Mouse (Mus musculus) limb, embryonic 12.5 days (tissue): ENCODE measurements at regions not wholly inside any gene's neighbourhood (a gene's known extent, or its start where the extent isn't known, plus 50 kb on each side); places are given as distances from the start of the nearest gene placed in this dataset.
"Not testable (repeated sequence)": the region's sequence is repeated elsewhere in the genome, so short reads cannot be mapped to it uniquely, and the experiment has no call there.

Source experiments
- ATAC-seq: fragments of 200-750 bp; cut with Nextera tagmentation; 2 replicates; pipeline ENCODE4 v1.8.0; 2017; ENCODE audit warnings: low read depth, moderate TSS enrichment; ENCODE audit not compliant: insufficient number of reproducible peaks, insufficient read depth, low FRiP score, low TSS enrichment
- H3K27ac ChIP-seq: fragments of 300-500 bp; sonication (generic); 2 replicates; pipeline ENCODE4 v1.5.1; 2016; ENCODE audit warnings: mild to moderate bottlenecking, moderate library complexity
- H3K27me3 ChIP-seq: fragments of 300-500 bp; sonication (generic); 2 replicates; pipeline ENCODE4 v1.6.1; 2016; ENCODE audit warnings: mild to moderate bottlenecking, moderate library complexity
- H3K36me3 ChIP-seq: fragments of 300-500 bp; sonication (generic); 2 replicates; pipeline ENCODE4 v1.6.1; 2016; ENCODE audit warnings: mild to moderate bottlenecking, moderate library complexity
- H3K4me1 ChIP-seq: fragments of 300-500 bp; sonication (generic); replicated peaks from 2 replicates; pipeline ENCODE4 v1.6.1; 2016
- H3K4me2 ChIP-seq: fragments of 300-500 bp; sonication (generic); 2 replicates; pipeline ENCODE4 v1.6.1; 2016; ENCODE audit warnings: mild to moderate bottlenecking, moderate library complexity
- H3K4me3 ChIP-seq: fragments of 300-500 bp; sonication (generic); replicated peaks from 2 replicates; pipeline ENCODE4 v1.5.1; 2016; ENCODE audit warnings: mild to moderate bottlenecking
- H3K9ac ChIP-seq: fragments of 300-500 bp; sonication (generic); replicated peaks from 2 replicates; pipeline ENCODE4 v1.6.1; 2016; ENCODE audit warnings: mild to moderate bottlenecking, moderate library complexity
- H3K9me3 ChIP-seq: fragments of 300-500 bp; sonication (generic); 2 replicates; pipeline ENCODE4 v1.6.1; 2016; ENCODE audit warnings: mild to moderate bottlenecking, moderate library complexity
- WGBS: fragments of 180-500 bp; shearing (Covaris S2); methylation state at CpG from one replicate; pipeline ENCODE4 v1.1.7; 2016; 5-methylcytosine and 5-hydroxymethylcytosine counted together

DNA sequence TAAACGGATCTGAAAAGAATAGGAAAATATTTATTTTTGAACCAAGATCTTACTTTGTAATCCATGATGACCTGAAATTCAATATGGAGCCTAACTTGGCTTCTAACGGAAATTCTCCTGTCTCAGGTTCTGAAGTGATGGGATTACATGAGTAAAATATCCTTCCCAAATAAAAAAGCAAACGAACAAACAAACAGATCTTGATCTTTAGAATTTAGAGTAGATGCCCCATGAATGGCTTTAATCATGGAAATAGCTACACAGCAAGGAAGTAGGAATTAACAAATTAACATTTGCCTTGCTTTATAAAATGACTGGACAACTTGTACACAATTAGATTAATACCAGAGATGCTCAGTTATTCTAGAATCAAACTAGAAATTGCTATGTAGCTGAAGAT, 243.8 kb downstream of the Mef2c start:
- Histone ChIP-seq H3K4me3 (no peak overlapping the region), H3K9ac (no peak overlapping the region), H3K27ac (no peak overlapping the region), H3K4me1 (0 out of 2 replicates have a peak, but pooled peaks cover 4% of the 10 kb centered on the region), H3K36me3 (no peaks in the 10 kb centered on the region), H3K4me2 (no peak overlapping the region), H3K9me3 (no peaks in the 10 kb centered on the region), H3K27me3 (peaks cover 4% of the 10 kb centered on the region)
- 76% methylated on average over 3 of the region's 3 CpGs for WGBS
- ATAC-seq = no peak

DNA sequence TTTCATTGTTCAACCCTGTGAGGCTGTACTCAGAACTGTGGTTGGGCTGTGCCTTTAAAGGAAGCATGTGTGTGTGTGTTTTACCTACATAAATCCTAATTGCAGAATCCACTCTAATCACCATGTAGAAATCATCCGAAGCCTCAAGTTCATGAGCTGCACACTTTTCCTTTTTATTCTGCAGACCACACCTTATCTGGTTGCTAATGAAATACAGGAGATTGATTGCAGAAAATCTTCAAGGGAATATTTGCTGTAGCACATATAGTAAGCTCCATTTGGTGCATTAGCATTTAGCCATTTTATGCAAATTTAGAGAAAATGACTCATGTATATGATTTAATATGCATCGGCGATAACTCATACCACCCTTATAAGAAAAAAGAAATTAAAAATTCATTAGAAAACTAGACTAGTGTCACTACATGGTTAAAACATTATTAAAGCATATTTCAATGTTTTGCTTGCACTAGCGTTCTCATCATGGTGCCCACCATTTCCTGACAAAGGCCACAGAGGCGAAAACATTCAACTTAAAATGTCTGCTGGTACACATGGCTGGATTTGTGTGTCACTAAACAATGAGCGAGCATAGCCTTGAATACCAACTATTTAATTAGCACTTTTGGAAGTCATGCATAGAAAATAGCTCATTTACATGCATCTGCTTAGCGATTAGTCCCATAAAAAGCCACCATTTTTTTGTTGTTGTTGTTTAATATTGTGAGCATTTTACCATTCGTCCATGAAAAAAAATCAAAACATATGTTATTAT, 245.7 kb downstream of the Mef2c start:
- no peaks in the 10 kb centered on the region for H3K36me3 ChIP-seq
- H3K4me2 ChIP-seq = no peak overlapping the region
- ATAC-seq = no peak
- 77% methylated on average over 8 of the region's 8 CpGs for WGBS
- 0 out of 2 replicates have a peak, but pooled peaks cover 3% of the 10 kb centered on the region for H3K4me1 ChIP-seq
- no peak overlapping the region for H3K4me3 ChIP-seq
- H3K9ac ChIP-seq = no peak overlapping the region
- H3K27me3 ChIP-seq = peaks cover 4% of the 10 kb centered on the region
- no peak overlapping the region for H3K27ac ChIP-seq
- no peaks in the 10 kb centered on the region for H3K9me3 ChIP-seq

DNA sequence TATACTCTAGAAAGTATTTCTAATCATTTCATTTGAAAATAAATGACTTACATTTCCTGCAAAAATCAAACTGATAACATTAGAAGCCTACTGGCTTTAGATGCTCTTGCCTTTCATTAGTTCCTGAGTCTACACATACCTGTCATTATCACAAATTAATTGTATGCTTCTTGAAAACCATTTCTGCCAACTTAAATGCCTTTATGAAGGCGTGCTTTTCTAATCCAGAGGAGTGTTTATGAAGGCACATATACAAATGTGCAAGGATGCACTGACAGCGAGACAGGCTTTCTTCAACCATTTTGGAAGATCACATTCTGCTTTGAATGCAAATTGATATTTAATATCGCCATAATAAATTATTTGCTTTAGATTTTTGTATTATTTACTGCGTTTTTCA, 246.6 kb downstream of the Mef2c start:
- H3K4me2 ChIP-seq = no peak overlapping the region
- no peak for ATAC-seq
- H3K9me3 ChIP-seq = no peaks in the 10 kb centered on the region

DNA sequence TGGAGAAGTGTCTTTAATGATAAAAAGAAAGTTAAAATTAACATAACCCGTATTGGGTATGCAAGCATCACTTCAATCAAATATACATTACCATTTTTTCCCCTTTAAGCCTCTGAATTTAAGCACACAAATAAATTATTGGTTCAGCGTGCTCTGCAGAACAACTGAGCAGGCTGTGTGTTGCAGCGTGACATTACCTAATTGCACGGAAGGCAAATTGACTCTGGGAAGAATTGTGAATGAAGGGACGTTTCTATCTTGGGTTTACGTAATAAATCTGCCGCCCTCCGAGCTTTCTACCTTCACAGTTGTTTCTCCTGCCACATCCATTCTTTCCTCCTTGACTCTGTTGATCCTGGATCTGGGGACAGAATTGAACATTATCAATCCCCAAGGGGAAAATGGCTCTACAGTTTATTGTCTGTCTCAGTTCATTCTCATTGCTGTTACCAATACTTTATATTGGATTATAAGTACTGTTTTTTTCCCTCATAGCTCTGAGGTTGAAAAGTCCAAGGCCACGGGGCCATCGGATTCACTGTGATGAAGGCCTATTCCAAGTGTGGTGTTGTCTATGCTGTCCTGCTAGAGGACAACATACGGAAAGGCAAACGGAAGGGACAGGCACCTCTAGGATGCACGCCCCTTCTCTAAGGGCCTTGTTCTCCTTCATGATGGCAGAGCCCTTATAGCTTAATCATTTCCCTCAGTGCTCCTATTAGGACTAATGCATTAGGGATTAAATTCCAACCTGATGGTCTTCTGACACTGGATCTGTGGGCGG, 256.7 kb downstream of the Mef2c start:
- Histone ChIP-seq H3K36me3 (no peaks in the 10 kb centered on the region), H3K4me2 (no peak overlapping the region), H3K9me3 (no peaks in the 10 kb centered on the region), H3K4me1 (no peaks in the 10 kb centered on the region), H3K27me3 (no peaks in the 10 kb centered on the region), H3K27ac (no peak overlapping the region), H3K9ac (no peak overlapping the region), H3K4me3 (no peak overlapping the region)
- 85% methylated on average over 14 of the region's 14 CpGs for WGBS
- ATAC-seq = no peak

More for the DNA sequence above, 246.6 kb downstream of the Mef2c start:
- Histone ChIP-seq H3K27ac (no peak overlapping the region), H3K36me3 (no peaks in the 10 kb centered on the region), H3K9ac (no peak overlapping the region), H3K4me3 (no peak overlapping the region), H3K27me3 (peaks cover 4% of the 10 kb centered on the region; the same call in 1 of the 2 replicates), H3K4me1 (no peaks in the 10 kb centered on the region)
- 64% methylated on average over 4 of the region's 4 CpGs for WGBS

DNA sequence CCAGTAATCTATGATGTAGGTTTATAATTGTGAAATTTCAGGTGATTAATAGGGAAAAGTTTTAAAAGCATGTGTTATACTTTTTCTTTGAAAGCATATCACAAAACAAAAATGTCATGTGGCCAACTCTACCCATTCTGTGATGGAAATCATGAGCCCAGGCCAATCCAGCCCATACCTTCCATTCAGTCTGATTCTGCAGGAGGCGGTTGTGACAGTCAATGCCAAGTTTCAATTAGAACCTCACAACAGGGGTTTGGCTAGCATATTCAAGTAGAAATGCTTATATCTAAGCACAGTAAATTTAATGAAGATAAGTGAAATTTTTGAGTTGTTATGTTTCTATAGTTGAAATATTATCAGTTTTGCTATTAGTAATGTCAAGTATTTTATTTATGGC, 258.6 kb downstream of the Mef2c start:
- 98% methylated on average over 1 of the region's 1 CpGs for WGBS
- ATAC-seq = no peak
- no peaks in the 10 kb centered on the region for H3K27me3 ChIP-seq

DNA sequence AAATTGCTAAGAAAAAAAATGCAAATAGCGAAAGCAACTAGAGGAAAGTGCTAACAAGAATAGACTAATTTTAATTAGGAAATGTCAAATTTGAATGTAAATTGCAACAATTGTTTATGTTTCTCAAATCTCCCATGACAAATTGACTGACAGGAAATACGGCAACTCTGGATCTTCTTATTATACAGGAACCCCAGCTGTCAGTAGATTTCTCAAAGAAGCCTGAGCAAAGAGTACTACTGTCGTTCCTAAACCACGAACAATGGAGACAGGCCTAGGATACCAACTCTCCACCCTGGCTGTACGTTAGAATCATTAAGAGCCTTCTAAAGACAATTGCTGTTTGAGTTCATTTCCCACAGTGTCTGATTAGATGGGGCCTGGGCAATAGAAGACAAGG, 259.5 kb downstream of the Mef2c start:
- 81% methylated on average over 5 of the region's 5 CpGs for WGBS
- not testable (repeated sequence) for H3K36me3 ChIP-seq, H3K9me3 ChIP-seq, H3K4me1 ChIP-seq, ATAC-seq, H3K27me3 ChIP-seq, H3K27ac ChIP-seq, H3K4me2 ChIP-seq, H3K4me3 ChIP-seq, H3K9ac ChIP-seq

More for the DNA sequence above, 258.6 kb downstream of the Mef2c start:
- Histone ChIP-seq H3K4me3 (no peak overlapping the region), H3K27ac (no peak overlapping the region), H3K4me2 (no peak overlapping the region), H3K36me3 (no peaks in the 10 kb centered on the region), H3K4me1 (no peaks in the 10 kb centered on the region), H3K9ac (no peak overlapping the region), H3K9me3 (no peaks in the 10 kb centered on the region)

DNA sequence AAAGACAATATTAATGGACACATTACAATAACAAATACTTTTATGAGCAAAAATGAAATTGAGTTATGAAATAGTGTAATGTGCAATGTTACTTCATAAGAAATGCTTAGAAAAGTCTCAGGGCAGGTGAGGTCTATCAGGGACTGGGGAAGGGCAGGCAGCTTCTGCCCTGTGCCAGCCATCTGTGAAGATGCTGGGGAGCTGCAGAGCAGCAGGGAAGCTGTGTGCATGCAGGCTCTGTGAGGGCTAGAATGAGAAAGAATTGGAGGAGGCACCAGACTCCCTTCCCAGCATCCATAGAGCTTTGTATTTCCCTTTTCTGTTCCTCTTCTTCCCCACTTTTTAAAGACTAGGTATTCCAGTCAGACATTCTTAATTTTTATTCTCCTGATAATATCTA, 281.8 kb downstream of the Mef2c start:
- Histone ChIP-seq H3K9ac (no peak overlapping the region), H3K36me3 (no peaks in the 10 kb centered on the region), H3K4me3 (no peak overlapping the region), H3K9me3 (no peaks in the 10 kb centered on the region), H3K4me2 (no peak overlapping the region), H3K27ac (no peak overlapping the region), H3K27me3 (no peaks in the 10 kb centered on the region), H3K4me1 (no peaks in the 10 kb centered on the region)
- no peak for ATAC-seq

DNA sequence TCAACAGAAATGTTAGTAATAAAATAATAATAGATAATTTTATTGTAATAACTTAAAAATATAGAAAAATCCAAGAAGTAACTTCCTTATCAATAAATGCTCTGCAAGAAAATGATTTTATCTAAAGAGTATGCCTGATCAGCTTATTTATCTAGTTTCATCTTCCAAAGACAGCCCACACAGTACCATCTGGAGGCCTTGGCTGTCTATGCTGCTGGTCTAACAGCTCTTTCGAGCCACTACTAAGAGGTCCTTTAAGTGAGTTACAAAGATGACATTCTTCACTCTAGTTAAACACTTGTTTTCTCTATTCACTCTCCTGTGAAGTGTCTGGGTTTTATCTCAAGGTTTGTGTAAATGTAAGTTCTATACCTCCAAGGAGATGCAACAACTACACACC, 305.7 kb downstream of the Mef2c start:
- no peak overlapping the region for H3K9ac ChIP-seq
- H3K4me1 ChIP-seq = no peaks in the 10 kb centered on the region
- no peak for ATAC-seq
- H3K27ac ChIP-seq = no peak overlapping the region
- H3K36me3 ChIP-seq = no peaks in the 10 kb centered on the region
- no peak overlapping the region for H3K4me2 ChIP-seq
- H3K4me3 ChIP-seq = no peak overlapping the region
- H3K9me3 ChIP-seq = no peaks in the 10 kb centered on the region
- 79% methylated on average over 1 of the region's 1 CpGs for WGBS
- H3K27me3 ChIP-seq = no peaks in the 10 kb centered on the region

DNA sequence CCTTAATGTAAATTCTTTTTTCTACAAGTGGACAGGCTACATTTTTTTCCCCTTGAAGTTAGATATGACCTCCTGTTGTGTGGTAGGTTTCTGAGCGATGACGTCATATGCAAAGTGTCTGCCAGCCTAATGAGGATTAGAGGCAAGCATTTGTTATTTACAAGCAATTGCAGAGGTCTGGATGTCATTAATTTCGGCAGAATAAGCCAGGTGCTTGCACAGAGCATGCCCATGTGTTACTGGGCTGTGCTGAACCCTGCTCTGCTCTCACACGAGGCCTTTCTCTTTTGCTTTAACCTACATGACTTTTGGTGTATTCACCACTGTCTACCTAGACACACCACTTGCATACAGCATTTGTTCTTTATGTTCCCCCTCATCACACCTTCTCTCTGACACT, 316.5 kb downstream of the Mef2c start:
- no peaks in the 10 kb centered on the region for H3K27me3 ChIP-seq
- no peak overlapping the region for H3K4me3 ChIP-seq
- H3K36me3 ChIP-seq = no peaks in the 10 kb centered on the region
- H3K4me1 ChIP-seq = no peaks in the 10 kb centered on the region; the same call in 1 of the 2 replicates
- no peak overlapping the region for H3K9ac ChIP-seq
- H3K27ac ChIP-seq = no peak overlapping the region
- ATAC-seq = peak; percentile 86
- H3K4me2 ChIP-seq = no peak overlapping the region
- H3K9me3 ChIP-seq = no peaks in the 10 kb centered on the region
- 20% methylated on average over 4 of the region's 4 CpGs for WGBS

DNA sequence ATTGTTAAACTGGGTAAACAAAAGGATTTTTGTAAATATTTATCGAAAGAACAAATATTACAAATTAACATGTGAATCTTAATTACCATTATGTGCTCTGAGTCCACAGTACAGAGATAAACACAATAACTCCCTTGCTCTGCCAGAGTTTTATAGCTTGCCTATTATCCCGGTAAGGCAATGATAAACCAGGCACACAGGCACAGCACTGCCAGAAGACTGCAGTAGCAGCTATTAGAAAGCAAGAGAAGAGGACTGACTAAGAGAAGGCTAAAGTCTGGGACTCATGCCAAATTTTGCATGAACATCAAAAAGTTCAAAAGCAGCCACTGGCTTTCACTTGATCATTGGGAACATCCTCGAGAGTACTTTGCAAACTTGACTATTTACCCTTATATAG, 316.9 kb downstream of the Mef2c start:
- WGBS = 64% methylated on average over 3 of the region's 3 CpGs
- Histone ChIP-seq H3K27me3 (no peaks in the 10 kb centered on the region), H3K4me1 (no peaks in the 10 kb centered on the region; the same call in 1 of the 2 replicates), H3K4me2 (no peak overlapping the region), H3K9ac (no peak overlapping the region), H3K36me3 (no peaks in the 10 kb centered on the region), H3K9me3 (no peaks in the 10 kb centered on the region), H3K4me3 (no peak overlapping the region), H3K27ac (no peak overlapping the region)
- ATAC-seq = 0 out of 2 replicates have a peak, but pooled peaks have one; percentile 42

DNA sequence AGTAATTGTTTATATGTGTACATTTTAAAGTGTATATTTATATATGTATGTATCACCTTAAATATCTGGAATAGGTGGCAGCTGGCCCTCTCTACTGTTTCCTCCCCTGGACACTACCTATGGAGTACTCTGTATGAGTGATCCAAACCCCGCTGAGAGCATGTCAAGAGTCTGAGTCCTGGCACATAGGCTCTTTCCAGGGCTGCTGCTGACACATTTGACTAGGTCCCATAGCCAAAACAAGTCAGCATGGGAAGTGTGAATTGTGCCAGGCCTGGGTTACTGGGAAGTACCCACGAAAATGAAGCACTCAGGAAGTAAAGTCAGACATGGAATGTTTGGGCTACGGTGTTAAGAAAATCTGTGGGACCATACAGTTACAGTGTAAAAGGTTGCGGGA, 321.1 kb downstream of the Mef2c start:
- no peak for ATAC-seq
- Histone ChIP-seq H3K4me2 (no peak overlapping the region), H3K4me1 (no peaks in the 10 kb centered on the region; the same call in 1 of the 2 replicates), H3K9me3 (no peaks in the 10 kb centered on the region), H3K4me3 (no peak overlapping the region), H3K27me3 (no peaks in the 10 kb centered on the region), H3K27ac (no peak overlapping the region), H3K9ac (no peak overlapping the region), H3K36me3 (no peaks in the 10 kb centered on the region)
- WGBS = 80% methylated on average over 4 of the region's 4 CpGs
